Mouse (Mus musculus): Measurements from ENCODE around the gene Map6. TPM values are rescaled to one million over a fixed set of nuclear protein-coding genes. Genes with fewer than 3 reads are reported as not detected.

Gene Map6
- polyA plus RNA-seq, 1 experiment = 35.1 TPM

DNA sequence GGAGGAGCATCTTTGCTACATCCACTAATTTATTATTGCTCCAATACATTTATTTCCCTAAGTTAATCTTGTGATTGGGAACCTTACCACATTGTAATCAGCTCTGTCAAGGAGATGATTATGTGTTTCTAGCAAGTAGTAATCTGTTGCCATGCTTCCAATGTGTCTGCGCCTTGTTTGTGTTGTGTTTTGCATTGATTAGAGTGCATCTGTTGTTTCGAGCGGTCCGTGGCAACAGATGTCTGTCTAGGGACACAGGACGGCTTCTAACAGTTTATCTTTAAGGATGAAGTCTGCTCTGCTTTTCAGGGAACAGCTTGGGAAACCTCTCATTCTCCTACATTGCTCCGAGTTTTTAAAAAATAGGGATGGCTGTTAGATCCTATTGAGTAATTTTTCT lies 7.9 kb downstream of the Map6 start:
- H3ac ChIP-seq (ENCODE audit: control insufficient read depth, insufficient read length) = no peak overlapping the region
- H3K79me2 ChIP-seq (ENCODE audit: control insufficient read depth, insufficient read depth) = peaks cover 30% of the 10 kb centered on the region
- H3K36me3 ChIP-seq (ENCODE audit: control insufficient read depth, insufficient read depth) = no peaks in the 10 kb centered on the region
- no peak overlapping the region for H3K4me3 ChIP-seq
- no peak overlapping the region for H3K4me2 ChIP-seq (ENCODE audit: low read depth)
- TF ChIP-seq POLR2AphosphoS2 (IDR thresholded peaks at IDR 0.05; ENCODE audit: insufficient read length, low read depth) = no peak
- no peak for TF ChIP-seq POLR2A (IDR thresholded peaks at IDR 0.05; ENCODE audit: insufficient read length, low read depth)
- TF ChIP-seq TCF12 (IDR thresholded peaks at IDR 0.05; ENCODE audit: insufficient read depth, poor library complexity, severe bottlenecking) = no peak
- TF ChIP-seq REST (IDR thresholded peaks at IDR 0.05; ENCODE audit: insufficient read depth, insufficient read length) = no peak
- no peak for TF ChIP-seq E2F4 (IDR thresholded peaks at IDR 0.05; ENCODE audit: insufficient read depth)
- TF ChIP-seq MYOD1 (IDR thresholded peaks at IDR 0.05; ENCODE audit: control insufficient read depth in 1 of 3, insufficient read length in 2 of 3, low read depth in 2 of 3) = no peak
- no peak for TF ChIP-seq USF1 (IDR thresholded peaks at IDR 0.05; ENCODE audit: low read depth)
- no peak for TF ChIP-seq SRF (IDR thresholded peaks at IDR 0.05; ENCODE audit: control insufficient read depth, insufficient read length, low read depth)
- TF ChIP-seq MAX (IDR thresholded peaks at IDR 0.05; ENCODE audit: low read depth) = no peak
- TF ChIP-seq TCF3 (IDR thresholded peaks at IDR 0.05; ENCODE audit: insufficient read length, low read depth) = no peak
- no peak for TF ChIP-seq CEBPB (IDR thresholded peaks at IDR 0.05; ENCODE audit: insufficient read depth, poor library complexity, severe bottlenecking)
- no peak for TF ChIP-seq MYOG (IDR thresholded peaks at IDR 0.05; ENCODE audit: control insufficient read depth in 1 of 3, insufficient read depth in 1 of 3, insufficient read length in 2 of 3, low read depth in 2 of 3)
- no peaks in the 10 kb centered on the region for H3K27me3 ChIP-seq (ENCODE audit: control insufficient read depth, insufficient read depth, insufficient read length)

DNA sequence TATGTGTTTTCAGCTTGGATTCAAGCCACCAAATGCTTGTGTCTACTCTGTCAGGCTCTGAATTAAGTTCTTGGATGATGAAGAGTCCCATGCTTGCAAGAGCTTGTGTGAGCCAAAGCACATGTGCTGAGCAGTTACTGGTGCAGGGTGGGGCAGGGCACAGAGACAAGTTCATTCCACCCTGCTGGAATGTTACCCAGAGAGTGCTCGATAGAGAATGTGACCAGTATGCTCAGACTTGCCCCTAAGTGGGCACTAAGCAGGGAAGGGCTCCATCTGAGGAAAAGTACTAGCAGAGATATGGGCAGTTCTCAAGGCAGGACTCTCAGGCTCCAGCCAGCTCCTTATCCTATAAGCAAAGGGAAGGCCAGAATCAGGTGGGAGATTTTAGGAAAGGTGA lies 9.4 kb downstream of the Map6 start:
- Histone ChIP-seq H3K79me2 (ENCODE audit: control insufficient read depth, insufficient read depth) (peaks cover 23% of the 10 kb centered on the region), H3K4me3 (no peak overlapping the region), H3K4me2 (ENCODE audit: low read depth) (no peak overlapping the region), H3ac (ENCODE audit: control insufficient read depth, insufficient read length) (no peak overlapping the region), H3K36me3 (ENCODE audit: control insufficient read depth, insufficient read depth) (no peaks in the 10 kb centered on the region), H3K27me3 (ENCODE audit: control insufficient read depth, insufficient read depth, insufficient read length) (no peaks in the 10 kb centered on the region)
- no peak for TF ChIP-seq POLR2A (IDR thresholded peaks at IDR 0.05; ENCODE audit: insufficient read length, low read depth)
- no peak for TF ChIP-seq E2F4 (IDR thresholded peaks at IDR 0.05; ENCODE audit: insufficient read depth)
- no peak for TF ChIP-seq TCF3 (IDR thresholded peaks at IDR 0.05; ENCODE audit: insufficient read length, low read depth)
- no peak for TF ChIP-seq SRF (IDR thresholded peaks at IDR 0.05; ENCODE audit: control insufficient read depth, insufficient read length, low read depth)
- TF ChIP-seq CEBPB (IDR thresholded peaks at IDR 0.05; ENCODE audit: insufficient read depth, poor library complexity, severe bottlenecking) = no peak

DNA sequence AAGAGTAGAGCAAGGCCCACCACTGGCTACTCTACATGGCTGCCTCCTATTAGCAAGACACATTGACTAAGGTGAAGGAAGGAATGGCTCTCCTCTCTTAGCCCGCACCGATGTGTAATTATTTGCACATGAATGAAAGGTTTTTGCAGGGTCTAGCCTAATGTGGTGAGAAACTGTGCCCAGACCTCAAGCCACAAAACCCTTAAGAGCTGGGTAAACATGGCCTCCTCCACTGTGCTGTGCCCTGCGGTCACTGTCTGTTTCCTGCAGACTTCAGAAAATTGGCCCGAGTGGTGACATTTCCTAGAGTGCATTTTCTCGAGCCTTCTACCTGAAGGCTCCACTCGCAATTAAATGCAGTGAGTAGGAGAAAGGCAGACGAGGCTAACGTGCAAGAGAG lies 11.1 kb downstream of the Map6 start:
- no peaks in the 10 kb centered on the region for H3K36me3 ChIP-seq (ENCODE audit: control insufficient read depth, insufficient read depth)
- H3K4me2 ChIP-seq (ENCODE audit: low read depth) = no peak overlapping the region
- H3K27me3 ChIP-seq (ENCODE audit: control insufficient read depth, insufficient read depth, insufficient read length) = no peaks in the 10 kb centered on the region
- TF ChIP-seq MYOD1 (IDR thresholded peaks at IDR 0.05; ENCODE audit: control insufficient read depth in 1 of 3, insufficient read length in 2 of 3, low read depth in 2 of 3) = no peak
- no peak for TF ChIP-seq CEBPB (IDR thresholded peaks at IDR 0.05; ENCODE audit: insufficient read depth, poor library complexity, severe bottlenecking)
- no peak for TF ChIP-seq TCF12 (IDR thresholded peaks at IDR 0.05; ENCODE audit: insufficient read depth, poor library complexity, severe bottlenecking)
- no peak for TF ChIP-seq USF1 (IDR thresholded peaks at IDR 0.05; ENCODE audit: low read depth)
- no peak for TF ChIP-seq MAX (IDR thresholded peaks at IDR 0.05; ENCODE audit: low read depth)
- TF ChIP-seq E2F4 (IDR thresholded peaks at IDR 0.05; ENCODE audit: insufficient read depth) = no peak
- no peak for TF ChIP-seq POLR2AphosphoS2 (IDR thresholded peaks at IDR 0.05; ENCODE audit: insufficient read length, low read depth)
- no peak for TF ChIP-seq POLR2A (IDR thresholded peaks at IDR 0.05; ENCODE audit: insufficient read length, low read depth)
- no peak for TF ChIP-seq SRF (IDR thresholded peaks at IDR 0.05; ENCODE audit: control insufficient read depth, insufficient read length, low read depth)
- no peak for TF ChIP-seq TCF3 (IDR thresholded peaks at IDR 0.05; ENCODE audit: insufficient read length, low read depth)
- no peak for TF ChIP-seq MYOG (IDR thresholded peaks at IDR 0.05; ENCODE audit: control insufficient read depth in 1 of 3, insufficient read depth in 1 of 3, insufficient read length in 2 of 3, low read depth in 2 of 3)
- TF ChIP-seq REST (IDR thresholded peaks at IDR 0.05; ENCODE audit: insufficient read depth, insufficient read length) = no peak
- peaks cover 19% of the 10 kb centered on the region for H3K79me2 ChIP-seq (ENCODE audit: control insufficient read depth, insufficient read depth)
- H3ac ChIP-seq (ENCODE audit: control insufficient read depth, insufficient read length) = no peak overlapping the region
- H3K4me3 ChIP-seq = no peak overlapping the region

DNA sequence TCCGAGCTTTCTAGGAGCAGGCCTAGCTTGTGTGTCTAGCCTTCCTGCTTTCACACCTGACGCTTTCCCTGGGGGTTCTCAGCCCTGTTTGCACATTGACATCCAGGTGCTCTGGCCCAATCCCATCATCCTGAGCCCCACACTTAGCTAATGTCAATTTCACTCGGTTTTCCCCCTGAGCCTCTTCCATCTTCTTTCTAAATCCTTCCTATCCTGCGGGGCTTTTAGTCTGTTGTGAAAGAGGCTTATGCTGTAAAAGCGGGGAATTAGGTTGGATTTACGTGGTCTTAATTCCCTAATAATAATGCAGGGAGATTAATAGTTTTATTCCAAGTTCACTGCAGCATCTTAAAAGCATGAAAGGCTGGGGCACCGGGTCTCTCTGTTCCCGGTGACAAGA lies 12.3 kb downstream of the Map6 start:
- peaks cover 26% of the 10 kb centered on the region for H3K79me2 ChIP-seq (ENCODE audit: control insufficient read depth, insufficient read depth)
- H3K36me3 ChIP-seq (ENCODE audit: control insufficient read depth, insufficient read depth) = no peaks in the 10 kb centered on the region
- no peak for TF ChIP-seq POLR2AphosphoS2 (IDR thresholded peaks at IDR 0.05; ENCODE audit: insufficient read length, low read depth)
- no peak for TF ChIP-seq USF1 (IDR thresholded peaks at IDR 0.05; ENCODE audit: low read depth)
- TF ChIP-seq REST (IDR thresholded peaks at IDR 0.05; ENCODE audit: insufficient read depth, insufficient read length) = no peak
- TF ChIP-seq CEBPB (IDR thresholded peaks at IDR 0.05; ENCODE audit: insufficient read depth, poor library complexity, severe bottlenecking) = no peak
- TF ChIP-seq E2F4 (IDR thresholded peaks at IDR 0.05; ENCODE audit: insufficient read depth) = no peak
- no peak for TF ChIP-seq MAX (IDR thresholded peaks at IDR 0.05; ENCODE audit: low read depth)
- no peak for TF ChIP-seq TCF3 (IDR thresholded peaks at IDR 0.05; ENCODE audit: insufficient read length, low read depth)
- TF ChIP-seq TCF12 (IDR thresholded peaks at IDR 0.05; ENCODE audit: insufficient read depth, poor library complexity, severe bottlenecking) = no peak
- no peak for TF ChIP-seq MYOG (IDR thresholded peaks at IDR 0.05; ENCODE audit: control insufficient read depth in 1 of 3, insufficient read depth in 1 of 3, insufficient read length in 2 of 3, low read depth in 2 of 3)
- no peak for TF ChIP-seq SRF (IDR thresholded peaks at IDR 0.05; ENCODE audit: control insufficient read depth, insufficient read length, low read depth)
- TF ChIP-seq MYOD1 (IDR thresholded peaks at IDR 0.05; ENCODE audit: control insufficient read depth in 1 of 3, insufficient read length in 2 of 3, low read depth in 2 of 3) = no peak
- no peak for TF ChIP-seq POLR2A (IDR thresholded peaks at IDR 0.05; ENCODE audit: insufficient read length, low read depth)
- no peaks in the 10 kb centered on the region for H3K27me3 ChIP-seq (ENCODE audit: control insufficient read depth, insufficient read depth, insufficient read length)
- H3ac ChIP-seq (ENCODE audit: control insufficient read depth, insufficient read length) = no peak overlapping the region
- H3K4me3 ChIP-seq = no peak overlapping the region
- H3K4me2 ChIP-seq (ENCODE audit: low read depth) = no peak overlapping the region

DNA sequence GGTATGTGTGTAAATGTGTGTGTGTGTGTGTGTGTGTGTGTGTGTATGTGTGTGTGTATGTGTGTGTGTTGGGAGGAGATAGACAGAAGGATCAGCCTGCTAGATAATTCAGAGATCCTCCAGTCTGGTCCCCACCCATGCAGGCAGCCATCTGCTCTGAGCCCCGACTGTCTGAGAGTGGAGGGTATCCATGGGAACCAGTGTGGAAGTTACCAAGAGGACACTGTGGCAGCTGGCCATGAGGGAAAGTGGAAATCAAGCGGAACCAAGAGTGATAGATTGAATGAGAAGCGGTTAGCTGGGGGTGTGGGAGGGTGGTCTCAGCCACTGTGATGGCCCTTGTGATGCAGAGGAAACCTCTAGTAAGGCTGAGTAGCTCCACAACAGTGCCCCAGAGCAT lies 20.0 kb downstream of the Map6 start:
- Histone ChIP-seq H3K27me3 (ENCODE audit: control insufficient read depth, insufficient read depth, insufficient read length) (no peaks in the 10 kb centered on the region), H3ac (ENCODE audit: control insufficient read depth, insufficient read length) (no peak overlapping the region), H3K79me2 (ENCODE audit: control insufficient read depth, insufficient read depth) (peaks cover 24% of the 10 kb centered on the region), H3K4me3 (no peak overlapping the region), H3K4me2 (ENCODE audit: low read depth) (no peak overlapping the region), H3K36me3 (ENCODE audit: control insufficient read depth, insufficient read depth) (peaks cover 3% of the 10 kb centered on the region)
- TF ChIP-seq SRF (IDR thresholded peaks at IDR 0.05; ENCODE audit: control insufficient read depth, insufficient read length, low read depth) (no peak), TCF3 (IDR thresholded peaks at IDR 0.05; ENCODE audit: insufficient read length, low read depth) (no peak), REST (IDR thresholded peaks at IDR 0.05; ENCODE audit: insufficient read depth, insufficient read length) (no peak), MYOG (IDR thresholded peaks at IDR 0.05; ENCODE audit: control insufficient read depth in 1 of 3, insufficient read depth in 1 of 3, insufficient read length in 2 of 3, low read depth in 2 of 3) (no peak), MYOD1 (IDR thresholded peaks at IDR 0.05; ENCODE audit: control insufficient read depth in 1 of 3, insufficient read length in 2 of 3, low read depth in 2 of 3) (no peak), E2F4 (IDR thresholded peaks at IDR 0.05; ENCODE audit: insufficient read depth) (no peak), POLR2A (IDR thresholded peaks at IDR 0.05; ENCODE audit: insufficient read length, low read depth) (no peak), USF1 (IDR thresholded peaks at IDR 0.05; ENCODE audit: low read depth) (no peak), MAX (IDR thresholded peaks at IDR 0.05; ENCODE audit: low read depth) (no peak), TCF12 (IDR thresholded peaks at IDR 0.05; ENCODE audit: insufficient read depth, poor library complexity, severe bottlenecking) (no peak), POLR2AphosphoS2 (IDR thresholded peaks at IDR 0.05; ENCODE audit: insufficient read length, low read depth) (no peak), CEBPB (IDR thresholded peaks at IDR 0.05; ENCODE audit: insufficient read depth, poor library complexity, severe bottlenecking) (no peak)

Measured in myocyte (in vitro differentiated cells).